In genomic region chr9:106156921-106157622, GRCm38 (mm10) we compare ENCODE assay signal across 10 mouse cellular contexts. TPM values are rescaled to one million over a fixed set of nuclear protein-coding genes. Genes with fewer than 3 reads are reported as not detected.
DNase-seq lines count a peak whose midpoint lies in the region; ATAC-seq and TF ChIP-seq lines count a peak whose summit lies in the region.
"Had no signal": no experiment of that assay in that cellular context is flagged by ENCODE, and none has a peak within 500 bp of the region (broad histone marks: within the 10 kb centered on the region; RNA-seq: fewer than 3 reads in every experiment).

No protein-coding gene starts in this region.

- no peak overlapping the region for H3K27ac ChIP-seq in forebrain, embryonic 11.5 days (ENCODE audit: low read depth, low read length)
- H3K27ac ChIP-seq in forebrain, postnatal 0 days (ENCODE audit: low read depth, low read length) = no peak overlapping the region
- no peak overlapping the region for H3K27ac ChIP-seq in CH12.LX (ENCODE audit: insufficient read depth, low read depth)
- H3K27ac ChIP-seq in hindbrain, embryonic 14.5 days = no peak overlapping the region
- H3K27ac ChIP-seq in liver, embryonic 14.5 days = no peak overlapping the region
- H3K27ac ChIP-seq: limb, embryonic 10.5 days had no signal

- in situ Hi-C loops in CH12.LX (cut with MboI; ENCODE audit: low pct_ligation_motif_present, low pct_unique_long_range_greater_than_20kb, low sequenced_read_pairs) = loop anchor here (5.0 kb wide), 1 partner anchor 55 kb away; no protein-coding TSS in a partner anchor

- DNase-seq in forebrain, embryonic 11.5 days (ENCODE audit: low spot score) = peak; percentile 63
- no peak for DNase-seq in forebrain, postnatal 0 days
- no peak for DNase-seq in CH12.LX (ENCODE audit: extremely low read depth)
- DNase-seq in hindbrain, embryonic 14.5 days (ENCODE audit: low spot score) = peak; percentile 22
- no peak for DNase-seq in liver, embryonic 14.5 days (ENCODE audit: low read depth in 3 of 3, low spot score in 3 of 3)
- no peak for DNase-seq in ovary, postnatal 10 days (ENCODE audit: low spot score)
- DNase-seq in retina, postnatal 1 day = no peak
- DNase-seq in lung, postnatal 14 days = no peak
- DNase-seq: layer of hippocampus, adult 9-11 months had no signal

- TF ChIP-seq CTCF in forebrain, postnatal 0 days (IDR thresholded peaks at IDR 0.05; ENCODE audit: low read depth) = no peak
- peak in 1 of 2 experiments; percentile 29; a peak in 2 of 4 replicates for TF ChIP-seq CTCF in CH12.LX (conservative IDR thresholded peaks at IDR 0.05 in 1 of 2, IDR thresholded peaks at IDR 0.05 in 1 of 2; ENCODE audit: low read depth in 2 of 2, low read length in 2 of 2)
- peak; percentile 21; the same call in 1 of the 2 replicates for TF ChIP-seq CTCF in liver, embryonic 14.5 days (IDR thresholded peaks at IDR 0.05; ENCODE audit: low read depth)

- dilution Hi-C loops in CH12.LX (cut with MboI; ENCODE audit: extremely low pct_ligation_motif_present, extremely low pct_unique_long_range_greater_than_20kb, low sequenced_read_pairs) = no loop called here

- H3K9ac ChIP-seq in forebrain, embryonic 11.5 days (ENCODE audit: low read length) = no peak overlapping the region; the same call in 1 of the 2 replicates
- no peak overlapping the region for H3K9ac ChIP-seq in forebrain, postnatal 0 days
- H3K9ac ChIP-seq in CH12.LX (ENCODE audit: insufficient read depth, low read depth) = no peak overlapping the region
- H3K9ac ChIP-seq in hindbrain, embryonic 14.5 days = no peak overlapping the region
- H3K9ac ChIP-seq in liver, embryonic 14.5 days (replicated peaks) = no peak overlapping the region

- 80% methylated on average over 21 of the region's 21 CpGs for WGBS in forebrain, embryonic 11.5 days
- WGBS in forebrain, postnatal 0 days = 80% methylated on average over 21 of the region's 21 CpGs
- WGBS in hindbrain, embryonic 14.5 days = 75% methylated on average over 21 of the region's 21 CpGs
- 73% methylated on average over 21 of the region's 21 CpGs for WGBS in liver, embryonic 14.5 days (ENCODE audit: insufficient replicate concordance)

- H3K4me1 ChIP-seq in forebrain, embryonic 11.5 days (replicated peaks; ENCODE audit: control insufficient read depth, insufficient read depth, low read length) = peaks cover 6% of the 10 kb centered on the region; the same call in 1 of the 2 replicates
- peaks cover 7% of the 10 kb centered on the region; the same call in 1 of the 2 replicates for H3K4me1 ChIP-seq in forebrain, postnatal 0 days (ENCODE audit: insufficient read depth)
- peaks cover 0 to 8% of the 10 kb centered on the region in 2 experiments; a peak in 3 of 4 replicates for H3K4me1 ChIP-seq in CH12.LX (ENCODE audit: control insufficient read depth in 1 of 2, insufficient read depth in 2 of 2)
- H3K4me1 ChIP-seq in hindbrain, embryonic 14.5 days (replicated peaks; ENCODE audit: control insufficient read depth, insufficient read depth, low read length) = peaks cover 9% of the 10 kb centered on the region; the same call in 1 of the 2 replicates
- peaks cover 5 to 14% of the 10 kb centered on the region in 2 experiments for H3K4me1 ChIP-seq in liver, embryonic 14.5 days (replicated peaks; ENCODE audit: control insufficient read depth in 2 of 2, insufficient read depth in 2 of 2, low read length in 1 of 2)

- no peak overlapping the region for H3K4me2 ChIP-seq in forebrain, embryonic 11.5 days (ENCODE audit: low read depth, low read length, severe bottlenecking)
- no peak overlapping the region for H3K4me2 ChIP-seq in forebrain, postnatal 0 days (ENCODE audit: low read depth)
- H3K4me2 ChIP-seq in CH12.LX (ENCODE audit: insufficient read depth, low read depth, poor library complexity, severe bottlenecking) = no peak overlapping the region
- no peak overlapping the region for H3K4me2 ChIP-seq in hindbrain, embryonic 14.5 days (replicated peaks)
- H3K4me2 ChIP-seq in liver, embryonic 14.5 days (ENCODE audit: low read depth) = peak overlapping the region; percentile 21

- no peaks in the 10 kb centered on the region for H3K9me3 ChIP-seq in forebrain, embryonic 11.5 days (ENCODE audit: control insufficient read depth, low read length)
- H3K9me3 ChIP-seq in forebrain, postnatal 0 days (ENCODE audit: low read length) = no peaks in the 10 kb centered on the region
- H3K9me3 ChIP-seq in CH12.LX (replicated peaks; ENCODE audit: low read length) = no peaks in the 10 kb centered on the region
- no peaks in the 10 kb centered on the region for H3K9me3 ChIP-seq in hindbrain, embryonic 14.5 days (ENCODE audit: control insufficient read depth, low read length)
- no peaks in the 10 kb centered on the region for H3K9me3 ChIP-seq in liver, embryonic 14.5 days (ENCODE audit: control insufficient read depth, low read length)
- H3K9me3 ChIP-seq: limb, embryonic 10.5 days had no signal

- TF ChIP-seq EP300 in CH12.LX (IDR thresholded peaks at IDR 0.05; ENCODE audit: low read length) = no peak
- TF ChIP-seq EP300 in liver, embryonic 14.5 days (IDR thresholded peaks at IDR 0.05; ENCODE audit: low read depth) = no peak

- TF ChIP-seq RAD21 in CH12.LX (IDR thresholded peaks at IDR 0.05; ENCODE audit: low read depth, low read length) = no peak

- H3K27me3 ChIP-seq in forebrain, embryonic 11.5 days (ENCODE audit: control insufficient read depth, insufficient read depth, low read length) = no peaks in the 10 kb centered on the region
- no peaks in the 10 kb centered on the region; the same call in 1 of the 2 replicates for H3K27me3 ChIP-seq in forebrain, postnatal 0 days (ENCODE audit: insufficient read depth, low read length)
- H3K27me3 ChIP-seq in CH12.LX (replicated peaks) = peaks cover 6% of the 10 kb centered on the region
- no peaks in the 10 kb centered on the region for H3K27me3 ChIP-seq in hindbrain, embryonic 14.5 days (ENCODE audit: control insufficient read depth, insufficient read depth, low read length)
- no peaks in the 10 kb centered on the region for H3K27me3 ChIP-seq in liver, embryonic 14.5 days (ENCODE audit: control insufficient read depth, insufficient read depth, low read length)

- H3K4me3 ChIP-seq in forebrain, embryonic 11.5 days (ENCODE audit: low read depth, low read length) = no peak overlapping the region
- H3K4me3 ChIP-seq in forebrain, postnatal 0 days (ENCODE audit: low read depth, low read length) = no peak overlapping the region
- H3K4me3 ChIP-seq in CH12.LX (replicated peaks in 1 of 3; ENCODE audit: low read depth in 2 of 3, low read length in 2 of 3, poor library complexity in 1 of 3) = no peak overlapping the region
- H3K4me3 ChIP-seq in hindbrain, embryonic 14.5 days (replicated peaks; ENCODE audit: low read length) = no peak overlapping the region
- H3K4me3 ChIP-seq in liver, embryonic 14.5 days (ENCODE audit: insufficient read depth in 1 of 2, low read depth in 2 of 2, low read length in 2 of 2) = peak overlapping the region; percentile 25 to 32
- H3K4me3 ChIP-seq: limb, embryonic 10.5 days had no signal

- H3K79me2 ChIP-seq in CH12.LX (replicated peaks; ENCODE audit: control insufficient read depth, extremely low read depth, insufficient read depth, poor library complexity, severe bottlenecking) = no peaks in the 10 kb centered on the region

- no peak for TF ChIP-seq POLR2A in CH12.LX (IDR thresholded peaks at IDR 0.05; ENCODE audit: low read depth, low read length)

- peaks cover 4% of the 10 kb centered on the region; the same call in 1 of the 2 replicates for H3K36me3 ChIP-seq in forebrain, embryonic 11.5 days (ENCODE audit: control insufficient read depth, insufficient read depth, low read length)
- H3K36me3 ChIP-seq in forebrain, postnatal 0 days (ENCODE audit: insufficient read depth) = peaks cover 5% of the 10 kb centered on the region
- H3K36me3 ChIP-seq in CH12.LX (replicated peaks in 1 of 2; ENCODE audit: control insufficient read depth in 1 of 2, insufficient read depth in 1 of 2, low read length in 1 of 2) = peaks cover 0 to 22% of the 10 kb centered on the region in 2 experiments
- peaks cover 19% of the 10 kb centered on the region for H3K36me3 ChIP-seq in hindbrain, embryonic 14.5 days (replicated peaks; ENCODE audit: control insufficient read depth, insufficient read depth)
- H3K36me3 ChIP-seq in liver, embryonic 14.5 days (replicated peaks; ENCODE audit: control insufficient read depth, insufficient read depth, low read depth) = no peaks in the 10 kb centered on the region
- H3K36me3 ChIP-seq: limb, embryonic 10.5 days had no signal

- ATAC-seq in forebrain, embryonic 11.5 days (replicated peaks; ENCODE audit: low FRiP score) = peak; percentile 11; the same call in 1 of the 2 replicates
- ATAC-seq in forebrain, postnatal 0 days = no peak
- ATAC-seq in hindbrain, embryonic 14.5 days (ENCODE audit: low FRiP score) = no peak
- ATAC-seq in liver, embryonic 14.5 days (ENCODE audit: insufficient read depth) = no peak

RNA-seq across cellular contexts. Expression of gene Glyctk, which starts 0.9 kb away (rescaled TPM):
- 9.8 and 10.2 TPM in 2 replicates for polyA plus RNA-seq in forebrain, embryonic 11.5 days (2014; fragmentation: Nextera tagmentation; extraction: Ambion mirVana)
- 2.0 and 3.0 TPM in 2 replicates for total RNA-seq in forebrain, postnatal 0 days (2014; rRNA removed)
- 1.1 TPM in 2 replicates for polyA plus RNA-seq in forebrain, postnatal 0 days (2015; fragmentation: Nextera tagmentation; extraction: Ambion mirVana)
- total RNA-seq in CH12.LX (2012; rRNA removed) (3.0 and 3.4 TPM in 2 replicates), CH12.LX (2014; rRNA removed) (2.1 and 3.0 TPM in 2 replicates)
- 2.8 and 3.1 TPM in 2 replicates for polyA plus RNA-seq in CH12.LX (2012; ENCODE audit: insufficient read length, low read depth)
- polyA plus RNA-seq in hindbrain, embryonic 14.5 days (2014; fragmentation: Nextera tagmentation; extraction: Ambion mirVana) = 2.3 and 3.0 TPM in 2 replicates
- 13.0 and 15.5 TPM in 2 replicates for polyA plus RNA-seq in liver, embryonic 14.5 days (2012; rRNA removed)
- polyA plus RNA-seq in liver, embryonic 14.5 days (2014; fragmentation: Nextera tagmentation; extraction: Ambion mirVana) = 11.6 and 13.4 TPM in 2 replicates

RNA-seq across cellular contexts. Expression of gene Wdr82, which starts 13.7 kb away (rescaled TPM):
- 33.5 and 34.6 TPM in 2 replicates for polyA plus RNA-seq in forebrain, embryonic 11.5 days (2014; fragmentation: Nextera tagmentation; extraction: Ambion mirVana)
- 216 and 261 TPM in 2 replicates for total RNA-seq in forebrain, postnatal 0 days (2014; rRNA removed)
- 31.5 and 32.5 TPM in 2 replicates for polyA plus RNA-seq in forebrain, postnatal 0 days (2015; fragmentation: Nextera tagmentation; extraction: Ambion mirVana)
- total RNA-seq in CH12.LX (2012; rRNA removed) (70.4 and 90.7 TPM in 2 replicates), CH12.LX (2014; rRNA removed) (117 and 131 TPM in 2 replicates)
- 93.6 and 100 TPM in 2 replicates for polyA plus RNA-seq in CH12.LX (2012; ENCODE audit: insufficient read length, low read depth)
- polyA plus RNA-seq in hindbrain, embryonic 14.5 days (2014; fragmentation: Nextera tagmentation; extraction: Ambion mirVana) = 40.2 and 42.3 TPM in 2 replicates
- 19.9 and 24.5 TPM in 2 replicates for polyA plus RNA-seq in liver, embryonic 14.5 days (2012; rRNA removed)
- polyA plus RNA-seq in liver, embryonic 14.5 days (2014; fragmentation: Nextera tagmentation; extraction: Ambion mirVana) = 6.5 and 8.1 TPM in 2 replicates

RNA-seq across cellular contexts. Expression of gene Ppm1m, which starts 42.5 kb away (rescaled TPM):
- 37.5 and 40.9 TPM in 2 replicates for polyA plus RNA-seq in forebrain, embryonic 11.5 days (2014; fragmentation: Nextera tagmentation; extraction: Ambion mirVana)
- 16.5 and 20.6 TPM in 2 replicates for total RNA-seq in forebrain, postnatal 0 days (2014; rRNA removed)
- 13.7 and 17.7 TPM in 2 replicates for polyA plus RNA-seq in forebrain, postnatal 0 days (2015; fragmentation: Nextera tagmentation; extraction: Ambion mirVana)
- total RNA-seq in CH12.LX (2012; rRNA removed) = 86.0 and 103 TPM in 2 replicates
- 54.7 and 60.1 TPM in 2 replicates for total RNA-seq in CH12.LX (2014; rRNA removed)
- 99.8 and 111 TPM in 2 replicates for polyA plus RNA-seq in CH12.LX (2012; ENCODE audit: insufficient read length, low read depth)
- polyA plus RNA-seq in hindbrain, embryonic 14.5 days (2014; fragmentation: Nextera tagmentation; extraction: Ambion mirVana) = 13.0 and 13.4 TPM in 2 replicates
- polyA plus RNA-seq in liver, embryonic 14.5 days (2012; rRNA removed) = 7.2 and 10.0 TPM in 2 replicates
- 5.4 and 5.9 TPM in 2 replicates for polyA plus RNA-seq in liver, embryonic 14.5 days (2014; fragmentation: Nextera tagmentation; extraction: Ambion mirVana)

RNA-seq across cellular contexts. Expression of gene Twf2, which starts 45.8 kb away (rescaled TPM):
- polyA plus RNA-seq in forebrain, embryonic 11.5 days (2014; fragmentation: Nextera tagmentation; extraction: Ambion mirVana) = 61.3 and 65.5 TPM in 2 replicates
- 63.1 and 74.6 TPM in 2 replicates for total RNA-seq in forebrain, postnatal 0 days (2014; rRNA removed)
- 50.9 and 55.6 TPM in 2 replicates for polyA plus RNA-seq in forebrain, postnatal 0 days (2015; fragmentation: Nextera tagmentation; extraction: Ambion mirVana)
- 120 and 156 TPM in 2 replicates for total RNA-seq in CH12.LX (2012; rRNA removed)
- total RNA-seq in CH12.LX (2014; rRNA removed) = 177 and 186 TPM in 2 replicates
- 129 and 131 TPM in 2 replicates for polyA plus RNA-seq in CH12.LX (2012; ENCODE audit: insufficient read length, low read depth)
- polyA plus RNA-seq in hindbrain, embryonic 14.5 days (2014; fragmentation: Nextera tagmentation; extraction: Ambion mirVana) = 49.6 and 52.9 TPM in 2 replicates
- 14.3 and 14.9 TPM in 2 replicates for polyA plus RNA-seq in liver, embryonic 14.5 days (2012; rRNA removed)
- 18.7 and 19.7 TPM in 2 replicates for polyA plus RNA-seq in liver, embryonic 14.5 days (2014; fragmentation: Nextera tagmentation; extraction: Ambion mirVana)

Comparison
In these comparisons a context has a peak if more than half of its experiments do, and no peak if none do; other contexts are left out.
1. DNase-seq: peak in forebrain, embryonic 11.5 days (single experiment) and hindbrain, embryonic 14.5 days (single experiment); none in forebrain, postnatal 0 days (single experiment), CH12.LX (single experiment), liver, embryonic 14.5 days (0 of 3), ovary, postnatal 10 days (single experiment), retina, postnatal 1 day (single experiment) and lung, postnatal 14 days (single experiment).
2. H3K4me3 ChIP-seq: peak in liver, embryonic 14.5 days (2 of 2); none in forebrain, embryonic 11.5 days (single experiment), forebrain, postnatal 0 days (single experiment), CH12.LX (0 of 3) and hindbrain, embryonic 14.5 days (single experiment).